Comparison of ENCODE assay signal across 10 mouse cellular contexts in the genomic region with DNA sequence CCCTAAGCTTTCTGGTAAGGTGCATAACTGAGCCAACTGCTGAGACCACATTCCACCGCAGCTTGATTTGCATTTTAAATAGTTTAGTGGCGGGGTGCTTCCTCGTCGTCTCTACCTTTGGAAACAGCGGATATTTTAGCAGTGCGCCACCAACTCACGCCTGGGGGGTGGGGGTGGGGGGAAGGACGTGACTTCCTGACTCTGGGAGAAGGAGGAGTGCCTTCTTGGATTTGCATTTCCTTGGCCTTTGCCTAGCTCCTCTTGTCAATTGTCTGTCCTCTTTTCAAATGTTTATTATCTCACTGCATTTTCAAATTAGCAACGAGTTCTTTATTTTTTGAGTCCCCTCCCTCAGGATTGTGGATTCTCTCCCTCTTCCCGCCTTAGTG. TPM values are rescaled to one million over a fixed set of nuclear protein-coding genes. Genes with fewer than 3 reads are reported as not detected.
DNase-seq lines count a peak whose midpoint lies in the region; ATAC-seq and TF ChIP-seq lines count a peak whose summit lies in the region.
"Had no signal": no experiment of that assay in that cellular context is flagged by ENCODE, and none has a peak within 500 bp of the region (broad histone marks: within the 10 kb centered on the region; RNA-seq: fewer than 3 reads in every experiment).

No protein-coding gene starts in this region.

- peaks cover 29% of the 10 kb centered on the region for H3K27me3 ChIP-seq in heart, embryonic 13.5 days (replicated peaks)
- H3K27me3 ChIP-seq in embryonic facial prominence, embryonic 11.5 days (ENCODE audit: control insufficient read depth, insufficient read depth, low read length) = peaks cover 16% of the 10 kb centered on the region
- peaks cover 27% of the 10 kb centered on the region for H3K27me3 ChIP-seq in intestine, embryonic 14.5 days (replicated peaks; ENCODE audit: control insufficient read depth, insufficient read depth, low read length)
- peaks cover 21% of the 10 kb centered on the region for H3K27me3 ChIP-seq in midbrain, postnatal 0 days (ENCODE audit: insufficient read depth, low read length)

- peak overlapping the region; percentile 46 for H3K4me3 ChIP-seq in heart, embryonic 13.5 days
- H3K4me3 ChIP-seq in embryonic facial prominence, embryonic 11.5 days (ENCODE audit: low read depth, low read length) = no peak overlapping the region
- no peak overlapping the region for H3K4me3 ChIP-seq in intestine, embryonic 14.5 days (ENCODE audit: low read depth, low read length)
- H3K4me3 ChIP-seq in midbrain, postnatal 0 days (ENCODE audit: low read depth, low read length) = peak overlapping the region; percentile 14; the same call in 1 of the 2 replicates

- no peak for TF ChIP-seq CTCF in midbrain, postnatal 0 days (IDR thresholded peaks at IDR 0.05)

- H3K4me1 ChIP-seq in heart, embryonic 13.5 days = peaks cover 25% of the 10 kb centered on the region
- H3K4me1 ChIP-seq in embryonic facial prominence, embryonic 11.5 days (ENCODE audit: control insufficient read depth, insufficient read depth, low read length) = peaks cover 4% of the 10 kb centered on the region; the same call in 1 of the 2 replicates
- H3K4me1 ChIP-seq in intestine, embryonic 14.5 days (replicated peaks; ENCODE audit: control insufficient read depth, insufficient read depth, low read length) = peaks cover 7% of the 10 kb centered on the region
- peaks cover 4% of the 10 kb centered on the region for H3K4me1 ChIP-seq in midbrain, postnatal 0 days (ENCODE audit: insufficient read depth, low read length)

- H3K36me3 ChIP-seq in heart, embryonic 13.5 days = no peaks in the 10 kb centered on the region
- no peaks in the 10 kb centered on the region for H3K36me3 ChIP-seq in embryonic facial prominence, embryonic 11.5 days (replicated peaks; ENCODE audit: control insufficient read depth, insufficient read depth, low read depth, low read length)
- H3K36me3 ChIP-seq in intestine, embryonic 14.5 days (ENCODE audit: control insufficient read depth, insufficient read depth, low read length) = no peaks in the 10 kb centered on the region
- H3K36me3 ChIP-seq in midbrain, postnatal 0 days (ENCODE audit: insufficient read depth, low read length) = no peaks in the 10 kb centered on the region

- DNase-seq in heart, postnatal 4 days = no peak
- peak; percentile 9 for DNase-seq in embryonic facial prominence, embryonic 11.5 days (ENCODE audit: low spot score)
- DNase-seq in intestine, embryonic 14.5 days (ENCODE audit: low spot score) = no peak
- no peak for DNase-seq in midbrain, postnatal 0 days (ENCODE audit: low spot score)
- no peak for DNase-seq in cerebellum, adult 18-20 months
- no peak for DNase-seq in thymus, adult 18-20 months

- no peak overlapping the region for H3K27ac ChIP-seq in heart, embryonic 13.5 days (replicated peaks)
- H3K27ac ChIP-seq in embryonic facial prominence, embryonic 11.5 days (replicated peaks; ENCODE audit: low read depth, low read length) = no peak overlapping the region
- no peak overlapping the region for H3K27ac ChIP-seq in intestine, embryonic 14.5 days (ENCODE audit: low read depth)
- H3K27ac ChIP-seq in midbrain, postnatal 0 days (ENCODE audit: low read depth, low read length) = no peak overlapping the region

- under 1% methylated on average over 10 of the region's 10 CpGs for WGBS in heart, embryonic 13.5 days
- WGBS in embryonic facial prominence, embryonic 11.5 days = 3% methylated on average over 10 of the region's 10 CpGs
- WGBS in intestine, embryonic 14.5 days = 8% methylated on average over 10 of the region's 10 CpGs
- 3% methylated on average over 10 of the region's 10 CpGs for WGBS in midbrain, postnatal 0 days

- no peak for ATAC-seq in heart, embryonic 13.5 days (ENCODE audit: extremely low read depth, insufficient number of reproducible peaks, low FRiP score, low TSS enrichment)
- ATAC-seq in embryonic facial prominence, embryonic 11.5 days (replicated peaks; ENCODE audit: insufficient number of reproducible peaks, low FRiP score, low TSS enrichment, low read depth) = no peak
- ATAC-seq in intestine, embryonic 14.5 days (replicated peaks; ENCODE audit: low FRiP score, low TSS enrichment, low read depth) = no peak
- ATAC-seq in midbrain, postnatal 0 days (ENCODE audit: low FRiP score) = no peak
- ATAC-seq in inflammation-experienced regulatory T-cells, adult 6 months = no peak

- no peaks in the 10 kb centered on the region for H3K9me3 ChIP-seq in heart, embryonic 13.5 days
- no peaks in the 10 kb centered on the region for H3K9me3 ChIP-seq in embryonic facial prominence, embryonic 11.5 days (replicated peaks; ENCODE audit: control insufficient read depth, low read length)
- H3K9me3 ChIP-seq in intestine, embryonic 14.5 days (ENCODE audit: control insufficient read depth, low read length) = no peaks in the 10 kb centered on the region
- no peaks in the 10 kb centered on the region for H3K9me3 ChIP-seq in midbrain, postnatal 0 days (ENCODE audit: low read length)

- H3K9ac ChIP-seq in heart, embryonic 13.5 days = peak overlapping the region; percentile 52
- H3K9ac ChIP-seq in embryonic facial prominence, embryonic 11.5 days (replicated peaks; ENCODE audit: low read length) = no peak overlapping the region
- H3K9ac ChIP-seq in intestine, embryonic 14.5 days (ENCODE audit: low read length) = no peak overlapping the region
- no peak overlapping the region for H3K9ac ChIP-seq in midbrain, postnatal 0 days (replicated peaks; ENCODE audit: low read length, poor library complexity, severe bottlenecking)

- H3K4me2 ChIP-seq in heart, embryonic 13.5 days = peak overlapping the region; percentile 73
- H3K4me2 ChIP-seq in embryonic facial prominence, embryonic 11.5 days (ENCODE audit: low read depth, low read length) = peak overlapping the region; percentile 2; the same call in 1 of the 2 replicates
- H3K4me2 ChIP-seq in intestine, embryonic 14.5 days (ENCODE audit: low read length) = peak overlapping the region; percentile 57
- H3K4me2 ChIP-seq in midbrain, postnatal 0 days (ENCODE audit: low read depth, low read length, poor library complexity, severe bottlenecking) = peak overlapping the region; percentile 48

RNA-seq across cellular contexts. Expression of gene L1td1, which starts 1.4 kb away (rescaled TPM):
- 0.14 and 0.24 TPM in 2 replicates for polyA plus RNA-seq in heart, embryonic 13.5 days (2015; fragmentation: Nextera tagmentation; extraction: Ambion mirVana)
- total RNA-seq in heart, postnatal 4 days (2021) = not detected
- polyA plus RNA-seq in embryonic facial prominence, embryonic 11.5 days (2014; fragmentation: Nextera tagmentation; extraction: Ambion mirVana) = 0.24 and 0.32 TPM in 2 replicates
- polyA plus RNA-seq in intestine, embryonic 14.5 days (2014; fragmentation: Nextera tagmentation; extraction: Ambion mirVana) = 0.60 and 0.74 TPM in 2 replicates
- not detected in 2 replicates for total RNA-seq in midbrain, postnatal 0 days (2014; rRNA removed)
- not detected in 2 replicates for polyA plus RNA-seq in midbrain, postnatal 0 days (2015; fragmentation: Nextera tagmentation; extraction: Ambion mirVana)
- polyA plus RNA-seq in inflammation-experienced regulatory T-cells, adult 6 months (2017; shearing (Covaris generic)) = not detected
- total RNA-seq: monocyte, adult 5-6 weeks had no signal
- polyA plus RNA-seq: C2C12 had no signal

Comparison
In these comparisons a context has a peak if more than half of its experiments do, and no peak if none do; other contexts are left out.
1. H3K4me2 ChIP-seq: peak in every context shown above with its lines; median percentile 73 in heart, embryonic 13.5 days; 57 in intestine, embryonic 14.5 days; 48 in midbrain, postnatal 0 days; 2 in embryonic facial prominence, embryonic 11.5 days.
2. H3K4me3 ChIP-seq: peak in heart, embryonic 13.5 days (single experiment) and midbrain, postnatal 0 days (single experiment); none in embryonic facial prominence, embryonic 11.5 days (single experiment) and intestine, embryonic 14.5 days (single experiment).